Mouse (Mus musculus): ENCODE results near the gene Herc1. TPM values are rescaled to one million over a fixed set of nuclear protein-coding genes. Genes with fewer than 3 reads are reported as not detected.

The Herc1 gene
- polyA plus RNA-seq, 1 experiment from 2014 or later: 38.2 TPM

GRCm38 (mm10) chr9:66516296-66516940, 166.2 kb downstream of the Herc1 start:
- H3K9me3 ChIP-seq (ENCODE audit: control insufficient read depth, low read length): no peaks in the 10 kb centered on the region
- ATAC-seq (ENCODE audit: insufficient read depth, low FRiP score, low TSS enrichment) (no peak), DNase-seq (ENCODE audit: low spot score) (no peak)
- no peak overlapping the region for H3K4me3 ChIP-seq (ENCODE audit: low read depth, low read length)
- no peak overlapping the region for H3K9ac ChIP-seq (ENCODE audit: low read length)
- WGBS: 87% methylated on average over 6 of the region's 6 CpGs
- H3K36me3 ChIP-seq (ENCODE audit: control insufficient read depth, insufficient read depth, low read length): peaks cover 11% of the 10 kb centered on the region
- H3K27ac ChIP-seq (ENCODE audit: low read depth, low read length): no peak overlapping the region
- no peaks in the 10 kb centered on the region for H3K27me3 ChIP-seq (ENCODE audit: control insufficient read depth, insufficient read depth, low read length)
- no peak overlapping the region for H3K4me2 ChIP-seq (ENCODE audit: low read depth)
- H3K4me1 ChIP-seq (ENCODE audit: control insufficient read depth, insufficient read depth, low read length): no peaks in the 10 kb centered on the region

GRCm38 (mm10) chr9:66517746-66518145, 167.5 kb downstream of the Herc1 start:
- Histone ChIP-seq H3K27ac (ENCODE audit: low read depth, low read length) (no peak overlapping the region), H3K4me1 (ENCODE audit: control insufficient read depth, insufficient read depth, low read length) (no peaks in the 10 kb centered on the region), H3K9me3 (ENCODE audit: control insufficient read depth, low read length) (no peaks in the 10 kb centered on the region), H3K9ac (ENCODE audit: low read length) (no peak overlapping the region), H3K36me3 (ENCODE audit: control insufficient read depth, insufficient read depth, low read length) (peaks cover 11% of the 10 kb centered on the region), H3K4me3 (ENCODE audit: low read depth, low read length) (no peak overlapping the region), H3K27me3 (ENCODE audit: control insufficient read depth, insufficient read depth, low read length) (no peaks in the 10 kb centered on the region), H3K4me2 (ENCODE audit: low read depth) (no peak overlapping the region)
- ATAC-seq (ENCODE audit: insufficient read depth, low FRiP score, low TSS enrichment) (no peak), DNase-seq (ENCODE audit: low spot score) (no peak)
- 92% methylated on average over 10 of the region's 10 CpGs for WGBS

GRCm38 (mm10) chr9:66518251-66518650, 168.0 kb downstream of the Herc1 start:
- H3K4me1 ChIP-seq (ENCODE audit: control insufficient read depth, insufficient read depth, low read length): no peaks in the 10 kb centered on the region
- no peak overlapping the region for H3K27ac ChIP-seq (ENCODE audit: low read depth, low read length)
- H3K4me3 ChIP-seq (ENCODE audit: low read depth, low read length): no peak overlapping the region
- H3K36me3 ChIP-seq (ENCODE audit: control insufficient read depth, insufficient read depth, low read length): peaks cover 11% of the 10 kb centered on the region
- ATAC-seq (ENCODE audit: insufficient read depth, low FRiP score, low TSS enrichment) (no peak), DNase-seq (ENCODE audit: low spot score) (no peak)
- H3K4me2 ChIP-seq (ENCODE audit: low read depth): no peak overlapping the region
- no peaks in the 10 kb centered on the region for H3K9me3 ChIP-seq (ENCODE audit: control insufficient read depth, low read length)
- no peaks in the 10 kb centered on the region for H3K27me3 ChIP-seq (ENCODE audit: control insufficient read depth, insufficient read depth, low read length)
- no peak overlapping the region for H3K9ac ChIP-seq (ENCODE audit: low read length)
- 88% methylated on average over 5 of the region's 5 CpGs for WGBS

- no peak for ATAC-seq (ENCODE audit: insufficient read depth, low FRiP score, low TSS enrichment)
- DNase-seq (ENCODE audit: low spot score): no peak
- WGBS: 88% methylated on average over 5 of the region's 5 CpGs
- Histone ChIP-seq H3K4me3 (ENCODE audit: low read depth, low read length) (no peak overlapping the region), H3K9me3 (ENCODE audit: control insufficient read depth, low read length) (no peaks in the 10 kb centered on the region), H3K4me2 (ENCODE audit: low read depth) (no peak overlapping the region), H3K36me3 (ENCODE audit: control insufficient read depth, insufficient read depth, low read length) (peaks cover 11% of the 10 kb centered on the region), H3K27ac (ENCODE audit: low read depth, low read length) (no peak overlapping the region), H3K9ac (ENCODE audit: low read length) (no peak overlapping the region), H3K27me3 (ENCODE audit: control insufficient read depth, insufficient read depth, low read length) (no peaks in the 10 kb centered on the region), H3K4me1 (ENCODE audit: control insufficient read depth, insufficient read depth, low read length) (no peaks in the 10 kb centered on the region)
Observed at GRCm38 (mm10) chr9:66518901-66519300, 168.7 kb downstream of the Herc1 start.

GRCm38 (mm10) chr9:66520299-66520698, 170.0 kb downstream of the Herc1 start:
- Histone ChIP-seq H3K4me2 (ENCODE audit: low read depth) (no peak overlapping the region), H3K4me1 (ENCODE audit: control insufficient read depth, insufficient read depth, low read length) (no peaks in the 10 kb centered on the region), H3K9ac (ENCODE audit: low read length) (no peak overlapping the region), H3K27ac (ENCODE audit: low read depth, low read length) (no peak overlapping the region), H3K36me3 (ENCODE audit: control insufficient read depth, insufficient read depth, low read length) (peaks cover 14% of the 10 kb centered on the region), H3K9me3 (ENCODE audit: control insufficient read depth, low read length) (no peaks in the 10 kb centered on the region), H3K4me3 (ENCODE audit: low read depth, low read length) (no peak overlapping the region), H3K27me3 (ENCODE audit: control insufficient read depth, insufficient read depth, low read length) (no peaks in the 10 kb centered on the region)
- DNase-seq (ENCODE audit: low spot score): no peak
- no peak for ATAC-seq (ENCODE audit: insufficient read depth, low FRiP score, low TSS enrichment)
- 93% methylated on average over 4 of the region's 4 CpGs for WGBS

- H3K9ac ChIP-seq (ENCODE audit: low read length): no peak overlapping the region
- H3K4me2 ChIP-seq (ENCODE audit: low read depth): no peak overlapping the region
- no peak overlapping the region for H3K4me3 ChIP-seq (ENCODE audit: low read depth, low read length)
- 94% methylated on average over 3 of the region's 3 CpGs for WGBS
- no peak for ATAC-seq (ENCODE audit: insufficient read depth, low FRiP score, low TSS enrichment)
- H3K27me3 ChIP-seq (ENCODE audit: control insufficient read depth, insufficient read depth, low read length): no peaks in the 10 kb centered on the region
- no peaks in the 10 kb centered on the region for H3K4me1 ChIP-seq (ENCODE audit: control insufficient read depth, insufficient read depth, low read length)
- no peaks in the 10 kb centered on the region for H3K9me3 ChIP-seq (ENCODE audit: control insufficient read depth, low read length)
- peaks cover 11% of the 10 kb centered on the region for H3K36me3 ChIP-seq (ENCODE audit: control insufficient read depth, insufficient read depth, low read length)
- H3K27ac ChIP-seq (ENCODE audit: low read depth, low read length): no peak overlapping the region
- no peak for DNase-seq (ENCODE audit: low spot score)
Observed at GRCm38 (mm10) chr9:66521595-66521994, 171.3 kb downstream of the Herc1 start.

DNA sequence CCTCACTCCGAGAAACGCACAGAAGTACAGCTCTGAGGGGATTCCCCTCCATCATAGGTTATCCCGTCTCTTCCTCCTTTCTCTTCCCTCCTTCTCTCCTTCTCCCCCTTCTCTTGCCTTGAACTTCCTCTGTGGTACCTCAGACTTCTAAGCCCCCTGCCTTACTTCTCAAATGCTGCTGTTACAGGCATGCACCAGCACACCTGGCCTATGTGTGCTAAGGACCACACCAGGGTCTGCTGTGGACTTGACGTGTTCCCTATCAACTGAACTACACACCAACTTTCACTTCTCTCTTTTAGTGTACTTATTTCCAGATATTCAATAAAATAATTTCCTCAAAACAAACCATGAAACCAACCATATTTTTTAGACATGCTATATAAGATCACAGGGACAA, 192.5 kb downstream of the Herc1 start:
- H3K36me3 ChIP-seq (ENCODE audit: control insufficient read depth, insufficient read depth, low read length): peaks cover 12% of the 10 kb centered on the region
- H3K9me3 ChIP-seq (ENCODE audit: control insufficient read depth, low read length): no peaks in the 10 kb centered on the region
- H3K27ac ChIP-seq (ENCODE audit: low read depth, low read length): no peak overlapping the region
- no peak overlapping the region for H3K4me2 ChIP-seq (ENCODE audit: low read depth)
- H3K27me3 ChIP-seq (ENCODE audit: control insufficient read depth, insufficient read depth, low read length): no peaks in the 10 kb centered on the region
- ATAC-seq (ENCODE audit: insufficient read depth, low FRiP score, low TSS enrichment) (no peak), DNase-seq (ENCODE audit: low spot score) (no peak)
- H3K4me1 ChIP-seq (ENCODE audit: control insufficient read depth, insufficient read depth, low read length): no peaks in the 10 kb centered on the region
- no peak overlapping the region for H3K4me3 ChIP-seq (ENCODE audit: low read depth, low read length)
- 88% methylated on average over 4 of the region's 4 CpGs for WGBS
- H3K9ac ChIP-seq (ENCODE audit: low read length): no peak overlapping the region

Other genes with a start within 250 kb of the Herc1 start
- 127 and 131 TPM in 2 replicates for gene Snx1, start 223.9 kb upstream of the Herc1 start, polyA plus RNA-seq (2014; fragmentation: Nextera tagmentation; extraction: Ambion mirVana)
- 126 and 131 TPM in 2 replicates for gene Ciao2a, start 223.8 kb upstream of the Herc1 start, polyA plus RNA-seq (2014; fragmentation: Nextera tagmentation; extraction: Ambion mirVana)
- gene Dapk2, start 192.2 kb upstream of the Herc1 start, polyA plus RNA-seq (2014; fragmentation: Nextera tagmentation; extraction: Ambion mirVana): 3.1 and 3.4 TPM in 2 replicates
- gene Fbxl22, start 164.1 kb downstream of the Herc1 start, polyA plus RNA-seq (2014; fragmentation: Nextera tagmentation; extraction: Ambion mirVana): 2.8 and 3.0 TPM in 2 replicates
- gene Usp3, start 242.7 kb downstream of the Herc1 start, polyA plus RNA-seq (2014; fragmentation: Nextera tagmentation; extraction: Ambion mirVana): 102 and 106 TPM in 2 replicates

Measured in neural tube, embryonic 11.5 days (tissue).